Mouse (Mus musculus): ENCODE data around the gene Paox. TPM values are rescaled to one million over a fixed set of nuclear protein-coding genes. Genes with fewer than 3 reads are reported as not detected.

Gene Paox
- polyA plus RNA-seq, 1 experiment from 2014 or later, result 20.4 TPM

DNA sequence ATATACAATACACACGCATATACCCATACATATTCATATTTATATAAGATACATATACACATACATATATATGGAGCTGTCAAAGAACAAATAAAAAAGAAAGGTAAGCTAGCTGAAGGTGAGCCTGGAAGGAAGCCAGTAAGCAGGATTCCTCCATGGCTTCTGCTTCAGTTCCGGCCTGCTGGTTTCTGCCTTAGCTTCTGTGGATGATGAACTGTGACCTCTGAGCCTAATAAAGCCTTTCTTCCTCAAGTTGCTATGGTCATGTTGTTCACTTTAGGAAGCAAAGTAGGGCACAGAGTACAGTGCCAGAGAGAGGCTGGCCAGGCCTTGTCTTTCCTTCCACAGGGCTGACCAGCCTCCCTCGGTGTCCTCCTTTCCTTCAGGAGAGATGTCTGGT, 55.3 kb downstream of the Paox start:
- H3K36me3 ChIP-seq, result no peaks in the 10 kb centered on the region
- H3K4me2 ChIP-seq, result no peak overlapping the region
- no peak overlapping the region for H3K9ac ChIP-seq (replicated peaks)
- no peak for ATAC-seq (ENCODE audit: insufficient number of reproducible peaks, insufficient read depth, low FRiP score, low TSS enrichment, low read depth)
- H3K4me3 ChIP-seq (replicated peaks), result no peak overlapping the region
- 90% methylated on average over 3 of the region's 3 CpGs for WGBS
- no peaks in the 10 kb centered on the region for H3K9me3 ChIP-seq
- H3K4me1 ChIP-seq (replicated peaks), result no peaks in the 10 kb centered on the region
- H3K27me3 ChIP-seq, result no peaks in the 10 kb centered on the region
- no peak overlapping the region for H3K27ac ChIP-seq

DNA sequence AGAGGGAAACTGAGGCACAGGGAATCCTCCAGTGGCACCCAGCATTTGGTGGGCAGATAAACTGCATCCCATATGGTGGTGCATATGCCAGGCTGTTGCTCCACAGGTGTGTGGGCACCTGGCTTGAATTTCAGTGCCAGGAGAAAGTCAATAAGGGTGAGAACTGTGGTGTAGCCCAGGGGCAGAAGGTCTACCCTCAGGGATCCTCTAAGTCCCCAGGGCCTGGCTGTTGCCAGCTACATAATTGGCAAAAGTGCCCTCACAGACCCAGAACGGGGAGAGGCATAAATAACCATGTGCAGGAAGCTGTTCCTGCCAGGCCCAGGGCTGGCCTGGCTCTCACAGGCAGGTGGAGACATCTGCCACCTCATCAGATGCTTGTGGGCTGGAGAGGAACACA, 57.3 kb downstream of the Paox start, which contains the start of gene Olfr523:
Gene Olfr523 (plus strand): TSS at position 282 of the 400 bp plus-strand sequence.
- H3K4me1 ChIP-seq (replicated peaks), result no peaks in the 10 kb centered on the region
- no peak within 1 kb of the TSS for H3K4me2 ChIP-seq
- H3K9ac ChIP-seq (replicated peaks), result no peak within 1 kb of the TSS
- H3K4me3 ChIP-seq (replicated peaks), result no peak within 1 kb of the TSS
- H3K27ac ChIP-seq, result no peak within 1 kb of the TSS
- no peak for ATAC-seq (ENCODE audit: insufficient number of reproducible peaks, insufficient read depth, low FRiP score, low TSS enrichment, low read depth)
- H3K9me3 ChIP-seq, result no peaks in the 10 kb centered on the region
- WGBS, result 21% methylated on average over 1 of the region's 1 CpGs
- no peaks in the 10 kb centered on the region for H3K27me3 ChIP-seq
- H3K36me3 ChIP-seq, result no peaks in the 10 kb centered on the region

DNA sequence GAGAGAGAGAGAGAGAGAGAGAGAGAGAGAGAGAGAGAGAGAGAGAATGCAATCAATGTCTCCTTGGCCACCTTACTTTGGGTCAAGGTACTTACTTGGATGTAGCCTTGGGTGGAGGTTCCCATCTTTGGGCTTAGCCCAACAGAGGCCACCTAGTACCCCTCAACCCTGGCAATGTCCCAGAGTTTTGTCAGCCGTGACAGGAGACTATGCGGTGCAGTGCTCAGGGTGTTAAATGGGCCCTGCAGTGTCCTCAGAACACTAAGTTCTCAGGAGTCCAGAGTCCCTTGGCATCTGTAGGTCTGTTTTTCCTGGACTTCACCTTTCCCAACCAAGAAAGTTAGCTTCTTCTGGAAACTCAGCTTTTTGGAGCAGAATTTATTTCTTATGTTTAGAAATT, 63.6 kb downstream of the Paox start:
- Histone ChIP-seq H3K9ac (replicated peaks) (no peak overlapping the region), H3K4me2 (no peak overlapping the region), H3K27me3 (no peaks in the 10 kb centered on the region), H3K36me3 (no peaks in the 10 kb centered on the region), H3K4me3 (replicated peaks) (no peak overlapping the region), H3K27ac (no peak overlapping the region), H3K9me3 (no peaks in the 10 kb centered on the region), H3K4me1 (replicated peaks) (no peaks in the 10 kb centered on the region)
- ATAC-seq (ENCODE audit: insufficient number of reproducible peaks, insufficient read depth, low FRiP score, low TSS enrichment, low read depth), result no peak
- WGBS, result 94% methylated on average over 2 of the region's 2 CpGs

GRCm38 (mm10) chr7:140180692-140181091, 65.1 kb downstream of the Paox start:
- Histone ChIP-seq H3K9ac (replicated peaks) (no peak overlapping the region), H3K9me3 (no peaks in the 10 kb centered on the region), H3K4me3 (replicated peaks) (no peak overlapping the region), H3K4me2 (no peak overlapping the region), H3K27me3 (no peaks in the 10 kb centered on the region), H3K27ac (no peak overlapping the region), H3K36me3 (no peaks in the 10 kb centered on the region), H3K4me1 (replicated peaks) (no peaks in the 10 kb centered on the region)
- ATAC-seq (ENCODE audit: insufficient number of reproducible peaks, insufficient read depth, low FRiP score, low TSS enrichment, low read depth), result no peak
- 77% methylated on average over 2 of the region's 2 CpGs for WGBS

DNA sequence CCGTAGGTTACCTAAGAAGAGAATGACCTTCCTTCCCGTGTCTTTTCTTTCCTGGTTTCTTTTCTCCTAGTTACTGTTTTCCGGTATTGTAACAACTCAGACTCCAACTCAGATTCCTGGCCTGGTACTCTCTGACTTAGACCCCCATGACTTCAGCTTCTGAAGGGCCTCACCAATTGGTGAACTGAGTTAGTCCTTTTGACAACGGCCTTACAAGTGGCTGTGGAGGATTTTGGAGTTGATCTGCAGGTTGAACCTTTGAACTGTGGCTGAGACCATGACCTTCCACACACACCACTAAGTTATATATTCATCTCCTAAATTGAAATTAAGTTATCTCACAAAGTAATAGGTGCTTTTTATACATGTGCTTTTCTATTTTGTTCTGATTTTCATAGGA, 68.6 kb downstream of the Paox start:
- no peak for ATAC-seq (ENCODE audit: insufficient number of reproducible peaks, insufficient read depth, low FRiP score, low TSS enrichment, low read depth)
- 88% methylated on average over 4 of the region's 4 CpGs for WGBS
- Histone ChIP-seq H3K27me3 (no peaks in the 10 kb centered on the region), H3K9me3 (no peaks in the 10 kb centered on the region), H3K9ac (replicated peaks) (no peak overlapping the region), H3K4me2 (no peak overlapping the region), H3K4me1 (replicated peaks) (no peaks in the 10 kb centered on the region), H3K4me3 (replicated peaks) (no peak overlapping the region), H3K27ac (no peak overlapping the region), H3K36me3 (no peaks in the 10 kb centered on the region)

Other genes with a start within 250 kb of the Paox start
- gene Kndc1, start 221.1 kb upstream of the Paox start, polyA plus RNA-seq (2016; fragmentation: Nextera tagmentation; extraction: Ambion mirVana), result 0.13 and 0.15 TPM in 2 replicates
- 0.23 and 0.34 TPM in 2 replicates for gene Utf1, start 172.0 kb upstream of the Paox start, polyA plus RNA-seq (2016; fragmentation: Nextera tagmentation; extraction: Ambion mirVana)
- gene 6430531B16Rik, start 137.0 kb upstream of the Paox start, polyA plus RNA-seq (2016; fragmentation: Nextera tagmentation; extraction: Ambion mirVana), result 0.31 and 0.51 TPM in 2 replicates
- gene Adam8, start 123.2 kb upstream of the Paox start, polyA plus RNA-seq (2016; fragmentation: Nextera tagmentation; extraction: Ambion mirVana), result 2.1 and 2.7 TPM in 2 replicates
- 41.4 and 43.0 TPM in 2 replicates for gene Zfp511, start 79.4 kb upstream of the Paox start, polyA plus RNA-seq (2016; fragmentation: Nextera tagmentation; extraction: Ambion mirVana)
- 82.3 and 82.8 TPM in 2 replicates for gene Tubgcp2, start 79.1 kb upstream of the Paox start, polyA plus RNA-seq (2016; fragmentation: Nextera tagmentation; extraction: Ambion mirVana)
- gene Msx3, start 66.7 kb upstream of the Paox start, polyA plus RNA-seq (2016; fragmentation: Nextera tagmentation; extraction: Ambion mirVana), result 0.10 TPM in 1 of 2 replicates, not detected in the other
- 1.8 and 2.5 TPM in 2 replicates for gene Caly, start 33.3 kb upstream of the Paox start, polyA plus RNA-seq (2016; fragmentation: Nextera tagmentation; extraction: Ambion mirVana)
- not detected in 2 replicates for gene Prap1, start 22.4 kb upstream of the Paox start, polyA plus RNA-seq (2016; fragmentation: Nextera tagmentation; extraction: Ambion mirVana)
- gene Fuom, start 13.4 kb upstream of the Paox start, polyA plus RNA-seq (2016; fragmentation: Nextera tagmentation; extraction: Ambion mirVana), result 21.3 and 21.8 TPM in 2 replicates
- 166 and 175 TPM in 2 replicates for gene Echs1, start 677 bp downstream of the Paox start, polyA plus RNA-seq (2016; fragmentation: Nextera tagmentation; extraction: Ambion mirVana)
- gene Mtg1, start 21.8 kb downstream of the Paox start, polyA plus RNA-seq (2016; fragmentation: Nextera tagmentation; extraction: Ambion mirVana), result 20.2 and 22.6 TPM in 2 replicates
- 0.10 and 0.14 TPM in 2 replicates for gene Sprn, start 39.1 kb downstream of the Paox start, polyA plus RNA-seq (2016; fragmentation: Nextera tagmentation; extraction: Ambion mirVana)
- not detected in 2 replicates for gene Olfr522, start 49.0 kb downstream of the Paox start, polyA plus RNA-seq (2016; fragmentation: Nextera tagmentation; extraction: Ambion mirVana)
- gene Olfr523, start 57.4 kb downstream of the Paox start, polyA plus RNA-seq (2016; fragmentation: Nextera tagmentation; extraction: Ambion mirVana), result not detected in 2 replicates
- not detected in 2 replicates for gene Olfr524, start 90.2 kb downstream of the Paox start, polyA plus RNA-seq (2016; fragmentation: Nextera tagmentation; extraction: Ambion mirVana)
- gene Cd163l1, start 102.5 kb downstream of the Paox start, polyA plus RNA-seq (2016; fragmentation: Nextera tagmentation; extraction: Ambion mirVana), result not detected in 2 replicates
- not detected in 2 replicates for gene 5830411N06Rik, start 131.5 kb downstream of the Paox start, polyA plus RNA-seq (2016; fragmentation: Nextera tagmentation; extraction: Ambion mirVana)
- gene Olfr525, start 205.1 kb downstream of the Paox start, polyA plus RNA-seq (2016; fragmentation: Nextera tagmentation; extraction: Ambion mirVana), result not detected in 2 replicates
- gene Olfr527, start 218.2 kb downstream of the Paox start, polyA plus RNA-seq (2016; fragmentation: Nextera tagmentation; extraction: Ambion mirVana), result not detected in 2 replicates
- not detected in 2 replicates for gene Olfr60, start 245.9 kb downstream of the Paox start, polyA plus RNA-seq (2016; fragmentation: Nextera tagmentation; extraction: Ambion mirVana)